Mouse (Mus musculus) v-Abl transformed pro-B cells (cell line): ENCODE measurements around the gene Hs1bp3.

Source experiments
- in situ Hi-C, 2 experiments: fragments of 400-800 bp; cut with MboI; formaldehyde crosslinking; loops; one replicate each; pipeline ENCODE4 v1.15.1; 2025; ENCODE audit not compliant: unreplicated experiment in 2 of 2

Hs1bp3 gene

DNA sequence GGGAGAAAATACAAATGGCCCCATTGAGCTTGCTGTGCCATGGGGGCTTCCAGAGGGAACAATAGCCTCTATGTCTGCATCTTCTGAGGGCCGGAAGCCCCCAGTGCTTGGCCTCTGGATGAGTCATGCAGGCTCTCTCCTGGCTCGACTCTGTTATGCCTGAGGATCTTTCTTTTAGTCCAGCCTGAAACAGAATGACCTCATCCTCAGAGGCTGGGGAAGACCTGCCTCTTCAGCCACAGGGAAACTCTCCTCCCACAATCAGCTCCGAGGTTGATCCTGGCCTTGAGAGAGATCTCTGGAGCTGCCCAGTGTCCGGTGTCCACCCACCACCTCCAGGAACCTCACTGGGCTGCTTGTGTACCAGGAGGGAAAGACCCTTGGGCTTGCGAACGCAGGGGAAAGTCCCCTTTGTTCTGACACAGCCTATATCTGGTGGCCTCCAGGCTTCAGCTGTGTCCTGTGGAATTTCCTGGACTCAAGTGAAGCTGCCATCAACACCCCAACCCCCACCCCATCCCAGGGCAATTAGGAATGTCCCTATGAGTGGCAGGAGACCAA lies 73.3 kb downstream of the Hs1bp3 start:
- in situ Hi-C loops: no loop called here

DNA sequence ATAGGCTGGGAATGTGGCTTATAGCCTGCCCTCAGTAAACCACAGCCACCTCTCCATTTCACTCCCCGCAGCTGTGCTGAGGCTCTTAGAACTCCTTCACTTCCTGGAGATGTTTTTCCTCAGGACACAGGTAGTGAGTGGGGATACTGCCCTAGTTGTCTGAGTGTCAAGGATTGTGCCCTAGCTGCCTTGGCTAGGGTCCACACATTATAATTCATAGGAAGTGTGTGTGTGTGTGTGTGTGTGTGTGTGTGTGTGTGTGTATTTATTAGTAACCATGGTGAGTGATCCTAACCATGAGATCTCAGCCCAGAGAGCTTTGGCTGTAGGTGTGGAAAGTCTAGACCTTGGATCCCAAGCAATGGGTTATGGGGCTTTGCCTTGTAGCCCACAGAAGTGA lies 74.0 kb downstream of the Hs1bp3 start:
- in situ Hi-C loops: no loop called here

DNA sequence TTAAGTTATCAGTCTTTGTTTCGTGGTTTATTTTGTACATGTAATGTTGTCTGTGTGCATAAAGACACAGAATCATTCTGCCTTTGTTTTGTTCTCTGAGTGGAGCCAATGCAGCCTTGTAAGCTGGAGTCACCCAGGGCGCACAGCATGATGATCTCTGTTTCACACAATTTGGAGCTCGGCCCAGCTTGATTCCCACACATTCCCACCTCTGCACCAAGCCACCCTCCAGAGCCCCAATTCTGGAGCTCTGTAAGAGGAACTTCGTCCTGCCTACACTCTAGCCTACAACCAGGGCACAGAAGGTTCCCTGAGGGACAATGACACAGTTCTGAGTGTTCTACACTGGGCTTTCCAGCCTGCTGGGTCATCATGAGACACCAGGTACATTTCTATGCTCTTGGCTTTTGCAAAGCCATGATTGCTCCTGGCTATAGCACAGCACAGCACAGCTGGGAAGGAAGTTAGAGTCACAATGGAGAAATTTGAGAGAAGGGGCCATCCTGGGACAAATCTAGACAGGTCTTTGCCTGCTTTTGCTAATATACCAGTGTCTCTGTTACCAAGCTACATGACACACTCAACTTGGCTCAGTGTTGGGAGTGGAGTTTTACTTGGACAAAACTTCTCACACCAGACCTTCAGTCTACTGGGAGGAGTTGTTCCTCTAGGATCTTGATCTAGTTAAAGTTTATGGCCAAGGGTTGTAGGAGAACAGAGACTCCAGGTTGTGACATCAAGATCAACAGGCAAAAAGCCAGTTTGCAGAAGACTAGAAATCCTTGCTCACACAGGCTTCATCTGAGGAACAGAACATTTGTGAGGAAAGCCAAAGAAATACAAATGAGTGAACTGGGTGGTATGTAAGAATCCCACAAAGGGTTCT lies 75.5 kb downstream of the Hs1bp3 start:
- in situ Hi-C loops: no loop called here

DNA sequence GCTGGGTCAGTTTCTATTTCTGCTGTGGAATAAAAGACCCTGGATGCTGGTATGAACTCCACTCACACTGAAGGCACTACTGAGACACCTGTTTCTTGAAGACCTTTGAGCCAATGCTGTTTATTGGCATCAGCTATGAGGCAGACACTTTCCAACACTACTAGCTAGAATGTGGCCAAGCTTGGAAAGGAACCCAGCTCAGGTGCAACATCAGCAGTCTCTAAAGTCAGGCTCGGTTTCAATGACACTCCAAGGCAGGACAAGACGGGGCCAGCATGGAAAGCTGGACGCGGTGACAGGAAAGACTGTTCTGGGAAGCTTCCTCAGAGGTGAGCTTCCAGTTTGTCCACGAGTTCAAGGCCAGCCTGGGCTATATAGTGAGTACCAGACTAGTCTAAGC lies 80.0 kb downstream of the Hs1bp3 start:
- in situ Hi-C loops: no loop called here
